Mouse (Mus musculus) liver, embryonic 12.5 days (tissue): ENCODE results near the gene D6Ertd527e. TPM values are rescaled to one million over a fixed set of nuclear protein-coding genes. Genes with fewer than 3 reads are reported as not detected.
"Not testable (repeated sequence)": the region's sequence is repeated elsewhere in the genome, so short reads cannot be mapped to it uniquely, and the experiment has no call there.

Source experiments
- ATAC-seq: fragments of 200-750 bp; cut with Nextera tagmentation; 2 replicates; pipeline ENCODE4 v1.8.0; 2017; ENCODE audit warnings: moderate number of reproducible peaks, mild to moderate bottlenecking, moderate library complexity
- H3K27ac ChIP-seq: fragments of 300-500 bp; sonication (generic); 2 replicates; pipeline ENCODE4 v1.5.1; 2016; ENCODE audit warnings: mild to moderate bottlenecking
- H3K27me3 ChIP-seq: fragments of 300-500 bp; sonication (generic); replicated peaks from 2 replicates; pipeline ENCODE4 v1.6.1; 2016; ENCODE audit warnings: mild to moderate bottlenecking, moderate library complexity
- H3K36me3 ChIP-seq: fragments of 300-500 bp; sonication (generic); 2 replicates; pipeline ENCODE4 v1.6.1; 2016; ENCODE audit warnings: mild to moderate bottlenecking, moderate library complexity
- H3K4me1 ChIP-seq: fragments of 300-500 bp; sonication (generic); 2 replicates; pipeline ENCODE4 v1.6.1; 2016
- H3K4me2 ChIP-seq: fragments of 300-500 bp; sonication (generic); 2 replicates; pipeline ENCODE4 v1.6.1; 2016; ENCODE audit warnings: mild to moderate bottlenecking, moderate library complexity
- H3K4me3 ChIP-seq: fragments of 300-500 bp; sonication (generic); 2 replicates; pipeline ENCODE4 v1.5.1; 2016; ENCODE audit warnings: mild to moderate bottlenecking, moderate library complexity
- H3K9ac ChIP-seq: fragments of 300-500 bp; sonication (generic); 2 replicates; pipeline ENCODE4 v1.6.1; 2016; ENCODE audit warnings: mild to moderate bottlenecking, moderate library complexity
- H3K9me3 ChIP-seq: fragments of 300-500 bp; sonication (generic); replicated peaks from 2 replicates; pipeline ENCODE4 v1.6.1; 2016; ENCODE audit warnings: mild to moderate bottlenecking, moderate library complexity
- WGBS: fragments of 180-500 bp; shearing (Covaris S2); methylation state at CpG from one replicate; pipeline ENCODE4 v1.1.7; 2016; ENCODE audit not compliant: insufficient replicate concordance; 5-methylcytosine and 5-hydroxymethylcytosine counted together
- polyA plus RNA-seq: library from polyadenylated mRNA; unstranded; fragments of >200 nt; fragmentation: Nextera tagmentation; extraction: Ambion mirVana; gene quantifications from 2 replicates; pipeline ENCODE4 v1.2.1, GENCODE M21; 2016

The D6Ertd527e gene
- polyA plus RNA-seq, 1 experiment from 2014 or later, result 0.08 TPM

GRCm38 (mm10) chr6:87092476-87092875 is 12.1 kb upstream of the D6Ertd527e start:
- H3K9me3 ChIP-seq, result no peaks in the 10 kb centered on the region
- peak overlapping the region; percentile 15; the same call in 1 of the 2 replicates for H3K4me2 ChIP-seq
- no peak overlapping the region for H3K9ac ChIP-seq
- no peaks in the 10 kb centered on the region for H3K27me3 ChIP-seq
- 40% methylated on average over 5 of the region's 5 CpGs for WGBS
- peak overlapping the region; percentile 25; the same call in 1 of the 2 replicates for H3K27ac ChIP-seq
- no peak overlapping the region for H3K4me3 ChIP-seq
- ATAC-seq, result peak; percentile 71
- H3K4me1 ChIP-seq, result peaks cover 19% of the 10 kb centered on the region
- peaks cover 21% of the 10 kb centered on the region for H3K36me3 ChIP-seq

GRCm38 (mm10) chr6:87093631-87094030 is 10.9 kb upstream of the D6Ertd527e start:
- H3K27ac ChIP-seq, ATAC-seq, H3K27me3 ChIP-seq, H3K9me3 ChIP-seq, H3K4me2 ChIP-seq, H3K9ac ChIP-seq, H3K4me3 ChIP-seq: not testable (repeated sequence)
- whole genome bisulfite sequencing, result 59% methylated on average over 8 of the region's 8 CpGs
- H3K36me3 ChIP-seq, result peaks cover 13% of the 10 kb centered on the region
- peaks cover 19% of the 10 kb centered on the region for H3K4me1 ChIP-seq

GRCm38 (mm10) chr6:87099261-87099660 is 5.3 kb upstream of the D6Ertd527e start:
- H3K4me3 ChIP-seq, result no peak overlapping the region
- H3K4me2 ChIP-seq, result no peak overlapping the region
- H3K9me3 ChIP-seq, result no peaks in the 10 kb centered on the region
- H3K27ac ChIP-seq, result no peak overlapping the region
- WGBS, result 41% methylated on average over 3 of the region's 3 CpGs
- H3K9ac ChIP-seq, result no peak overlapping the region
- H3K36me3 ChIP-seq, result no peaks in the 10 kb centered on the region
- no peaks in the 10 kb centered on the region for H3K27me3 ChIP-seq
- no peak for ATAC-seq
- H3K4me1 ChIP-seq, result peaks cover 12% of the 10 kb centered on the region

GRCm38 (mm10) chr6:87099671-87100296 is 4.8 kb upstream of the D6Ertd527e start:
- Histone ChIP-seq H3K27ac (no peak overlapping the region), H3K4me3 (no peak overlapping the region), H3K36me3 (no peaks in the 10 kb centered on the region), H3K9ac (no peak overlapping the region), H3K4me1 (peaks cover 12% of the 10 kb centered on the region), H3K27me3 (no peaks in the 10 kb centered on the region; the same call in 1 of the 2 replicates), H3K4me2 (no peak overlapping the region), H3K9me3 (no peaks in the 10 kb centered on the region)
- 65% methylated on average over 7 of the region's 7 CpGs for WGBS
- no peak for ATAC-seq

GRCm38 (mm10) chr6:87100297-87101020 is 4.1 kb upstream of the D6Ertd527e start:
- H3K4me2 ChIP-seq, result no peak overlapping the region
- no peak for ATAC-seq
- no peak overlapping the region for H3K9ac ChIP-seq
- no peaks in the 10 kb centered on the region; the same call in 1 of the 2 replicates for H3K27me3 ChIP-seq
- H3K27ac ChIP-seq, result no peak overlapping the region
- WGBS, result 82% methylated on average over 9 of the region's 9 CpGs
- peaks cover 12% of the 10 kb centered on the region for H3K4me1 ChIP-seq
- H3K4me3 ChIP-seq, result no peak overlapping the region
- no peaks in the 10 kb centered on the region for H3K9me3 ChIP-seq
- H3K36me3 ChIP-seq, result no peaks in the 10 kb centered on the region

GRCm38 (mm10) chr6:87101281-87101954 is 3.1 kb upstream of the D6Ertd527e start:
- H3K9me3 ChIP-seq, result no peaks in the 10 kb centered on the region
- WGBS, result 8% methylated on average over 12 of the region's 12 CpGs
- no peaks in the 10 kb centered on the region for H3K36me3 ChIP-seq
- H3K4me1 ChIP-seq, result peaks cover 12% of the 10 kb centered on the region
- ATAC-seq, result 0 out of 2 replicates have a peak, but pooled peaks have one; percentile 44
- peak overlapping the region; percentile 16; the same call in 1 of the 2 replicates for H3K4me3 ChIP-seq
- H3K27me3 ChIP-seq, result no peaks in the 10 kb centered on the region; the same call in 1 of the 2 replicates
- no peak overlapping the region for H3K9ac ChIP-seq
- H3K27ac ChIP-seq, result no peak overlapping the region
- peak overlapping the region; percentile 51 for H3K4me2 ChIP-seq

- H3K27ac ChIP-seq, result no peak overlapping the region
- no peak overlapping the region for H3K9ac ChIP-seq
- H3K4me2 ChIP-seq, result no peak overlapping the region
- H3K27me3 ChIP-seq, result no peaks in the 10 kb centered on the region; the same call in 1 of the 2 replicates
- ATAC-seq, result 0 out of 2 replicates have a peak, but pooled peaks have one; percentile 30
- 18% methylated on average over 4 of the region's 4 CpGs for WGBS
- peaks cover 12% of the 10 kb centered on the region for H3K4me1 ChIP-seq
- H3K9me3 ChIP-seq, result no peaks in the 10 kb centered on the region
- H3K4me3 ChIP-seq, result no peak overlapping the region
- no peaks in the 10 kb centered on the region for H3K36me3 ChIP-seq
Observed at GRCm38 (mm10) chr6:87101955-87102353, 2.6 kb upstream of the D6Ertd527e start.

- Histone ChIP-seq H3K27ac (no peak overlapping the region), H3K9me3 (no peaks in the 10 kb centered on the region), H3K4me3 (no peak overlapping the region), H3K27me3 (no peaks in the 10 kb centered on the region; the same call in 1 of the 2 replicates), H3K4me2 (no peak overlapping the region), H3K9ac (no peak overlapping the region), H3K4me1 (peaks cover 12% of the 10 kb centered on the region), H3K36me3 (no peaks in the 10 kb centered on the region)
- ATAC-seq, result no peak
- WGBS, result 45% methylated on average over 7 of the region's 7 CpGs
Observed at GRCm38 (mm10) chr6:87102421-87102911, 2.1 kb upstream of the D6Ertd527e start.

GRCm38 (mm10) chr6:87103314-87103713 is 1.2 kb upstream of the D6Ertd527e start:
- Histone ChIP-seq H3K4me3 (no peak overlapping the region), H3K27me3 (no peaks in the 10 kb centered on the region; the same call in 1 of the 2 replicates), H3K9ac (no peak overlapping the region), H3K4me2 (no peak overlapping the region), H3K36me3 (no peaks in the 10 kb centered on the region), H3K9me3 (no peaks in the 10 kb centered on the region), H3K4me1 (peaks cover 12% of the 10 kb centered on the region), H3K27ac (no peak overlapping the region)
- WGBS, result 68% methylated on average over 1 of the region's 1 CpGs
- no peak for ATAC-seq

GRCm38 (mm10) chr6:87111493-87111892 is 6.9 kb downstream of the D6Ertd527e start:
- 70% methylated on average over 1 of the region's 1 CpGs for WGBS
- no peaks in the 10 kb centered on the region for H3K4me1 ChIP-seq
- H3K4me2 ChIP-seq, result no peak overlapping the region
- ATAC-seq, result no peak
- peaks cover 23% of the 10 kb centered on the region for H3K27me3 ChIP-seq
- H3K9ac ChIP-seq, result no peak overlapping the region
- H3K27ac ChIP-seq, result no peak overlapping the region
- H3K4me3 ChIP-seq, result no peak overlapping the region
- no peaks in the 10 kb centered on the region for H3K36me3 ChIP-seq
- H3K9me3 ChIP-seq, result no peaks in the 10 kb centered on the region

GRCm38 (mm10) chr6:87112125-87112524 is 7.6 kb downstream of the D6Ertd527e start:
- ATAC-seq, result no peak
- Histone ChIP-seq H3K27ac (no peak overlapping the region), H3K27me3 (peaks cover 23% of the 10 kb centered on the region), H3K4me2 (no peak overlapping the region), H3K9me3 (no peaks in the 10 kb centered on the region), H3K9ac (no peak overlapping the region), H3K36me3 (no peaks in the 10 kb centered on the region), H3K4me1 (no peaks in the 10 kb centered on the region), H3K4me3 (no peak overlapping the region)
- WGBS, result 73% methylated on average over 6 of the region's 6 CpGs
